ENCODE assay signal across 22 mouse cellular contexts in the genomic region with DNA sequence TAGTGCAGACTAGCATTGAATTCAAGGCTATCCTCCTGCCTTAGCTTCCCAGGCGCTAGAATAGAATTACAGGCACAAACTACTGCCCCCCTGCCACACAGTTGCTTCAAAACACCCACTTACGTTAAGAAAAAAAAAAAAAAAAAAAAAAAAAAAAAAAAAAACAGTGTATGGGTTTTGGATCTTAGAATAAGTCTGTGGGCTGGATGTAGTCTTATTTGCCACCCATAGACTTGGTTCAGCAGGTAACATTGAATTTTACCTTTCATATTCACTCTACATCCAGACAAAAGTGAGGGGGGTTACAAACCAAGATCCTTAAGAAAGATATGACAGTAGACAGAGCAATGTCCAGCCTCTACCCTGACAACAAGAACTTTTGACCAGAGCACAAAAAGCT. TPM values are rescaled to one million over a fixed set of nuclear protein-coding genes. Genes with fewer than 3 reads are reported as not detected.
DNase-seq lines count a peak whose midpoint lies in the region; ATAC-seq lines count a peak whose summit lies in the region.
"Had no signal": no experiment of that assay in that cellular context is flagged by ENCODE, and none has a peak within 500 bp of the region (broad histone marks: within the 10 kb centered on the region; RNA-seq: fewer than 3 reads in every experiment).

No protein-coding gene starts in this region.

- peaks cover 18% of the 10 kb centered on the region for H3K36me3 ChIP-seq in hindbrain, embryonic 13.5 days
- no peaks in the 10 kb centered on the region for H3K36me3 ChIP-seq in hindbrain, embryonic 16.5 days (ENCODE audit: control insufficient read depth, insufficient read depth, low read length)
- H3K36me3 ChIP-seq in midbrain, embryonic 13.5 days: peaks cover 39% of the 10 kb centered on the region; the same call in 1 of the 2 replicates
- H3K36me3 ChIP-seq in midbrain, embryonic 16.5 days (ENCODE audit: control insufficient read depth, insufficient read depth, low read length): no peaks in the 10 kb centered on the region

- peaks cover 47% of the 10 kb centered on the region for H3K4me1 ChIP-seq in hindbrain, embryonic 13.5 days (replicated peaks)
- peaks cover 28% of the 10 kb centered on the region for H3K4me1 ChIP-seq in hindbrain, embryonic 16.5 days (ENCODE audit: control insufficient read depth, insufficient read depth, low read depth, low read length)
- peaks cover 44% of the 10 kb centered on the region for H3K4me1 ChIP-seq in midbrain, embryonic 13.5 days (replicated peaks)
- H3K4me1 ChIP-seq in midbrain, embryonic 16.5 days (ENCODE audit: control insufficient read depth, insufficient read depth, low read length): peaks cover 18% of the 10 kb centered on the region

- H3K27ac ChIP-seq in hindbrain, embryonic 13.5 days: no peak overlapping the region
- no peak overlapping the region for H3K27ac ChIP-seq in hindbrain, embryonic 16.5 days (ENCODE audit: low read depth, low read length)
- H3K27ac ChIP-seq in midbrain, embryonic 13.5 days: no peak overlapping the region
- no peak overlapping the region for H3K27ac ChIP-seq in midbrain, embryonic 16.5 days (ENCODE audit: low read length)
- H3K27ac ChIP-seq: embryonic facial prominence, embryonic 10.5 days; embryonic facial prominence, embryonic 12.5 days had no signal

- H3K9ac ChIP-seq in hindbrain, embryonic 13.5 days: no peak overlapping the region
- H3K9ac ChIP-seq in hindbrain, embryonic 16.5 days (ENCODE audit: low read depth, low read length): no peak overlapping the region
- 0 out of 2 replicates have a peak overlapping the region, but pooled peaks have one; percentile 11 for H3K9ac ChIP-seq in midbrain, embryonic 13.5 days (replicated peaks)
- H3K9ac ChIP-seq in midbrain, embryonic 16.5 days (ENCODE audit: low read depth, low read length): no peak overlapping the region
- H3K9ac ChIP-seq: embryonic facial prominence, embryonic 12.5 days had no signal

- H3K4me2 ChIP-seq in hindbrain, embryonic 13.5 days: 0 out of 2 replicates have a peak overlapping the region, but pooled peaks have one; percentile 2
- no peak overlapping the region for H3K4me2 ChIP-seq in hindbrain, embryonic 16.5 days (ENCODE audit: low read length)
- H3K4me2 ChIP-seq in midbrain, embryonic 13.5 days (replicated peaks): no peak overlapping the region
- H3K4me2 ChIP-seq in midbrain, embryonic 16.5 days (ENCODE audit: low read length): no peak overlapping the region
- H3K4me2 ChIP-seq: embryonic facial prominence, embryonic 12.5 days had no signal

- H3K4me3 ChIP-seq in hindbrain, embryonic 13.5 days: no peak overlapping the region
- no peak overlapping the region for H3K4me3 ChIP-seq in hindbrain, embryonic 16.5 days (ENCODE audit: low read length)
- no peak overlapping the region for H3K4me3 ChIP-seq in midbrain, embryonic 13.5 days (replicated peaks)
- no peak overlapping the region for H3K4me3 ChIP-seq in midbrain, embryonic 16.5 days (ENCODE audit: low read depth, low read length)
- H3K4me3 ChIP-seq: embryonic facial prominence, embryonic 10.5 days; embryonic facial prominence, embryonic 12.5 days had no signal

- ATAC-seq in hindbrain, embryonic 13.5 days (ENCODE audit: low FRiP score): no peak
- no peak for ATAC-seq in hindbrain, embryonic 16.5 days
- no peak for ATAC-seq in midbrain, embryonic 13.5 days
- no peak for ATAC-seq in midbrain, embryonic 16.5 days
- ATAC-seq: activated CD4-positive, CD25-positive, alpha-beta regulatory T cell, adult 4 months; CD4-positive, CD25-positive, alpha-beta regulatory T cell, adult 4 months; forebrain, embryonic 14.5 days; forebrain, embryonic 16.5 days; Patski had no signal

- WGBS in hindbrain, embryonic 13.5 days: 84% methylated on average over 2 of the region's 2 CpGs
- WGBS in hindbrain, embryonic 16.5 days: 92% methylated on average over 2 of the region's 2 CpGs
- 88% methylated on average over 2 of the region's 2 CpGs for WGBS in midbrain, embryonic 13.5 days
- WGBS in midbrain, embryonic 16.5 days: 81% methylated on average over 2 of the region's 2 CpGs

- no peak for DNase-seq in ovary, postnatal 14 days (ENCODE audit: low spot score)
- DNase-seq: adrenal gland, adult 8-10 months; adrenal gland, postnatal 14 days; adrenal gland, postnatal 36 days; B cell, adult 2 months; cerebellum, adult 11-12 months; cerebellum, adult 2 months; cerebellum, adult 9-10 months; cerebellum, postnatal 10 days; cerebellum, postnatal 25 days had no signal

- no peaks in the 10 kb centered on the region for H3K9me3 ChIP-seq in hindbrain, embryonic 13.5 days
- no peaks in the 10 kb centered on the region for H3K9me3 ChIP-seq in hindbrain, embryonic 16.5 days (ENCODE audit: control insufficient read depth, low read length)
- H3K9me3 ChIP-seq in midbrain, embryonic 13.5 days: no peaks in the 10 kb centered on the region
- H3K9me3 ChIP-seq in midbrain, embryonic 16.5 days (replicated peaks; ENCODE audit: control insufficient read depth, low read length, poor library complexity, severe bottlenecking): no peaks in the 10 kb centered on the region
- H3K9me3 ChIP-seq: embryonic facial prominence, embryonic 10.5 days; embryonic facial prominence, embryonic 12.5 days had no signal

- no peaks in the 10 kb centered on the region for H3K27me3 ChIP-seq in hindbrain, embryonic 13.5 days
- H3K27me3 ChIP-seq in hindbrain, embryonic 16.5 days (replicated peaks; ENCODE audit: control insufficient read depth, insufficient read depth, low read length): no peaks in the 10 kb centered on the region
- no peaks in the 10 kb centered on the region for H3K27me3 ChIP-seq in midbrain, embryonic 13.5 days
- no peaks in the 10 kb centered on the region for H3K27me3 ChIP-seq in midbrain, embryonic 16.5 days (ENCODE audit: control insufficient read depth, insufficient read depth, low read depth, low read length)
- H3K27me3 ChIP-seq: CH12.LX; embryonic facial prominence, embryonic 12.5 days; Patski had no signal

RNA-seq across cellular contexts. Expression of gene Fam193b, which starts 3.0 kb away (rescaled TPM):
- 57.0 and 57.1 TPM in 2 replicates for polyA plus RNA-seq in hindbrain, embryonic 13.5 days (2015; fragmentation: Nextera tagmentation; extraction: Ambion mirVana)
- 41.1 and 50.0 TPM in 2 replicates for polyA plus RNA-seq in hindbrain, embryonic 16.5 days (2015; fragmentation: Nextera tagmentation; extraction: Ambion mirVana)
- 64.9 and 72.3 TPM in 2 replicates for polyA plus RNA-seq in midbrain, embryonic 13.5 days (2015; fragmentation: Nextera tagmentation; extraction: Ambion mirVana)
- 48.3 and 56.3 TPM in 2 replicates for polyA plus RNA-seq in midbrain, embryonic 16.5 days (2015; fragmentation: Nextera tagmentation; extraction: Ambion mirVana)

RNA-seq across cellular contexts. Expression of gene Tmed9, which starts 5.6 kb away (rescaled TPM):
- 112 and 114 TPM in 2 replicates for polyA plus RNA-seq in hindbrain, embryonic 13.5 days (2015; fragmentation: Nextera tagmentation; extraction: Ambion mirVana)
- polyA plus RNA-seq in hindbrain, embryonic 16.5 days (2015; fragmentation: Nextera tagmentation; extraction: Ambion mirVana): 102 TPM in 2 replicates
- 103 and 125 TPM in 2 replicates for polyA plus RNA-seq in midbrain, embryonic 13.5 days (2015; fragmentation: Nextera tagmentation; extraction: Ambion mirVana)
- polyA plus RNA-seq in midbrain, embryonic 16.5 days (2015; fragmentation: Nextera tagmentation; extraction: Ambion mirVana): 109 and 117 TPM in 2 replicates

RNA-seq across cellular contexts. Expression of gene Ddx41, which starts 31.5 kb away (rescaled TPM):
- polyA plus RNA-seq in hindbrain, embryonic 13.5 days (2015; fragmentation: Nextera tagmentation; extraction: Ambion mirVana): 55.6 and 55.9 TPM in 2 replicates
- polyA plus RNA-seq in hindbrain, embryonic 16.5 days (2015; fragmentation: Nextera tagmentation; extraction: Ambion mirVana): 55.3 and 56.3 TPM in 2 replicates
- 60.2 and 66.6 TPM in 2 replicates for polyA plus RNA-seq in midbrain, embryonic 13.5 days (2015; fragmentation: Nextera tagmentation; extraction: Ambion mirVana)
- polyA plus RNA-seq in midbrain, embryonic 16.5 days (2015; fragmentation: Nextera tagmentation; extraction: Ambion mirVana): 57.0 and 58.1 TPM in 2 replicates

RNA-seq across cellular contexts. Expression of gene B4galt7, which starts 31.7 kb away (rescaled TPM):
- 44.8 and 49.8 TPM in 2 replicates for polyA plus RNA-seq in hindbrain, embryonic 13.5 days (2015; fragmentation: Nextera tagmentation; extraction: Ambion mirVana)
- 40.9 and 42.3 TPM in 2 replicates for polyA plus RNA-seq in hindbrain, embryonic 16.5 days (2015; fragmentation: Nextera tagmentation; extraction: Ambion mirVana)
- polyA plus RNA-seq in midbrain, embryonic 13.5 days (2015; fragmentation: Nextera tagmentation; extraction: Ambion mirVana): 45.5 and 47.4 TPM in 2 replicates
- 42.7 and 46.1 TPM in 2 replicates for polyA plus RNA-seq in midbrain, embryonic 16.5 days (2015; fragmentation: Nextera tagmentation; extraction: Ambion mirVana)

RNA-seq across cellular contexts. Expression of gene Dok3, which starts 38.9 kb away (rescaled TPM):
- polyA plus RNA-seq in hindbrain, embryonic 13.5 days (2015; fragmentation: Nextera tagmentation; extraction: Ambion mirVana): 4.1 and 5.7 TPM in 2 replicates
- polyA plus RNA-seq in hindbrain, embryonic 16.5 days (2015; fragmentation: Nextera tagmentation; extraction: Ambion mirVana): 3.6 and 4.3 TPM in 2 replicates
- polyA plus RNA-seq in midbrain, embryonic 13.5 days (2015; fragmentation: Nextera tagmentation; extraction: Ambion mirVana): 4.3 and 4.7 TPM in 2 replicates
- 5.1 and 5.6 TPM in 2 replicates for polyA plus RNA-seq in midbrain, embryonic 16.5 days (2015; fragmentation: Nextera tagmentation; extraction: Ambion mirVana)
